Mouse (Mus musculus): ENCODE measurements around the gene Tdrd5.
"Not testable (repeated sequence)": the region's sequence is repeated elsewhere in the genome, so short reads cannot be mapped to it uniquely, and the experiment has no call there.

The Tdrd5 gene

DNA sequence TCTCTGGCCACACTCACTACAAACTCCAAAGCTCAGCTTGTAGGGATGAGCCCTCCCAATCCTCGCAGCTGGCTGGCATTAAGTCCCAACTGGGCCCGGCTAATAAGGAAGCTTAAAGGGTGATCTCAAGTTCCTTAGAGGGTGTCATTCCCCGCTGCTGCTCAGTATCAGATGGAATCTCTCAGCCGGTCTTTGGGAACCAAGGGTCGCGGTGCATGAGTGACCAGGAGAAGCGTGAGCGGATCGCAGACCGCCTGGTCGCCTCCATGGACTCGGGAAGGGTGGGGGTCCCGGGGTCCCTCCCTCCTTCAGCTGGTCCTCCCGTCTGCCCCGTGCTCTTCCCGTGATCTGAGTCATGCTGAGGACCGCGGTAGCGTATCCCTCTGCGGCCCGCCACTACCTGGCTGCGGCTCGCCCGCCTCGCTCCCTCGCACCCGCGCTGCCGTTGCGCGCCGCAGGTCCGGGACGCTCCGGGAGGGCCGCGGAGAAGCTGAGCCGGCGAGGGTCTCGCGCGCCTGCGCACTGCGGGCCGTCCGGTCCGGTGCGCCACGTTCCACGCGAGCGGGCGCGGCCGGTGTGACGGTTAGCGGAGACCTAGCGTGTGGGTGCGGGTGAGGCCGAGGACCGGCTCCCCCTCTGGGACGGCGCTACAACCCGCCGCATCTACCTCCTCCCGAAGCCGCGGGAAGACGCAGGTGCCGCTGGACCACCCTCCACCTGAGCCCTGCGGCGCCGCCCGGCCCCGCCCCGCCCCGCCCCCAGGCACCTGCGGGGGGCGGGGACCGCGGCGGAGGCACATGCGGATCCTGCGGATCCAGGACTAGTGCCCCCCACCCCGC lies at the start of gene Tdrd5:
Gene Tdrd5, minus strand, starts transcription at position 754 of the 839 bp plus-strand sequence.
- DNase-seq: peak; percentile 74

DNA sequence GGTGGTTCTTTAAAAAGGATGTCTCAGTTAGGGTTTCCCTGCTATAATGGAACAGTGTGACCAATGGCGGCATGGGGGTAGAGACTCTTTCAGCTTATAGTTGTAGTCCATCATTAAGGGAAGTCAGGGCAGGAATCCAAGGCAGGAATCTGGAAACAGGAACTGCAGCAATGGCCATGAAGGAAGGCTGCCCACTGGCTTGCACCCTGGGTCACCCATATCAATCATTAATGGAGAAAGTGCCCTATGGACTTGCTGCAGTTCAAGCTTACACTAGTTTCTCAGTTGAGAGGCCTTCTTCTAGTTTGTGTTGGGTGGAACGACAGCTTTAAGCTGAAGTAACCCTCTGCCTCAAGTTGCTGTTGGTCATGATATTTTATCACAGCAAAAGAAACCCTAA lies 49.0 kb upstream of the Tdrd5 start:
- no peak for DNase-seq

DNA sequence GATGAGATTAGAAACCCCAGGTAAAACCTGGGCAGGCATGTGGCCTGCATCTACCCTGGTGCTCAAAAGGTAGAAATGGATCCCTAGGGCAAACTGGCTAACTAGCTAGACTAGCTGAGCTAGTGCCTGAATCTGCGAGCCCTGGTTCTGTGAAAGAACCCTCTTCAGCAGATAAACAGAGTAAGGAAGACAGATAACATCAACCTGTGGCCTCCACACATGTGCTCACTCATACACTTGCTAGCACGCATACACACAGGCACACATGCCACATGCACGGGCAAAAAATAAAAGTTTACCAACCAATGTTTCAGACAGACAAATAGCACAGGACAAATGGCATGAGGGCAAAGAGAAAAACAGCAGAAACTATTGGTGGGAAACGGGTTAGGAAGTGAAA lies 47.0 kb upstream of the Tdrd5 start:
- no peak for DNase-seq

DNA sequence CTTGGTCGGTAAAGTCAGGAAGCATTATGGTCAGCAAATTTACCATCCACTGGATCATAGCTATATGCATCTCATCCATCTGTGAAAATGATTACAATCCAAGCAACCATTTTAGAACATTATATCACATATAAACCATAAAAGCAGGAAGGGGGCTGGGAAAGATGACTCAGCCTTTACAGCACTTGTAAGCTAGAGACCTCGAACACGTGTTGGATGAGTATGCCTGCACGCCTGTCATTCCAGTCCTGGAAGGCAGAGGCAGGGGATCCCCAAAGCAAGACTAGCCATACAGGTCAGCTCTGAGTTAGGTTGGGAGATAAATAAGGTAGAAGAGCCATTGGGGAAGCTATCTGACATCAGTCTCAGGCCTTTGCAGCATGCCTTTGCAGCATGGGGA lies 45.6 kb upstream of the Tdrd5 start:
- DNase-seq: no peak

DNA sequence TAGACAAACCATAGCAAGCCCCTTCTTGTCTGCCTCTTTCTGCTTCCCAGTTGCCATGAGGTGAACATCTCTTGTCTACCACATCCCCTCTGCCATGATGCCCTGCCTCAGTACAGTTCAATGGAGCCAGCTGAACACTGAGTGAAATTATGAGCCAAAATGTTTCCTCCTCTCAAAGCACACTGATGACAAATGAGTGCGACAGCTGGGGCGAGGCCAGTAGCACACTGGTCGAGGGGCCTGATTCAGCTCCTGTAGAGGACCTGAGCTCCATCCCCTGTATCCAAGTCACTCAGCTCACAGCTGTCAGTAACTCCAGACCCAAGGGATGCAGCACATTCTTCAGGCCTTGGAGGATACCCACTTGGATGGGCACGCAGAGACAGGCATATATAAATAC lies 42.2 kb upstream of the Tdrd5 start:
- no peak for DNase-seq

DNA sequence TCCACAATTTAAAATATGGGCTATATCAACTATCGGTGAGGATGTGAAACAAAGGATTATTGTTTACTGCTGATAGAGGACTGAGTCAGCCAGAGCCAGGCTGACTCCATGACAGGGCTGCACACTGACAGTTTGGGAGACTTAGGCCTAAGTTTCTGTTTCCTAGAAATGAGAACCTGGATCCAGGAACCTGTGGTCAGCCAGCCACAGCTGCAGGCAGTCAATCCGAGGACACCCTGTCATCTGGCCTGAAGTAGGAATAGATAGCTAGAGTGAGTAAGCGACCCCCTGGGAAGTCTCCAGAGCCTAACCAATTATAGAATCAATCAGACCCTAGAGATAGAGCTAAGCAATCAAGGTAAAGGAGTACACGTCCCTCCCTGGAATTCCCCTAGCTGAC lies 41.0 kb upstream of the Tdrd5 start:
- no peak for DNase-seq

DNA sequence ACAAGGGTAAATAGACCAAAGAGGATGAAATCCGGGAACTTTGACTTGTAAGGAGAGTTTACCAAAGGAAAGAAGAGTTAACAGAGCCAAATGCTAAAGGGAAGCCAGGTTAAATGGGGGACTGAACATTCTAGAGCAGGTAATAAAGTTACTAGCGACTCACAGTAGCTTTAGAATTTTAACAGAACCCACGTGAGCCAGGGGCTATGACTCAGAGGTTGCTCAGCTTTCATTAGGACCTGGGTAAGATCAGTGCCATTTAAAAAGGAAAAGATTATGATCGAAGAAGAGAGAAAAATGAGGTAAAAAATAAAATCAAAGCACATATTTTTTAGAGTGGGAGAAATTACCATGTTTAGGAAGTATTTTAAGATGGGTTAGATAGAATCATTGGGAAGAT lies 37.4 kb upstream of the Tdrd5 start:
- no peak for DNase-seq

DNA sequence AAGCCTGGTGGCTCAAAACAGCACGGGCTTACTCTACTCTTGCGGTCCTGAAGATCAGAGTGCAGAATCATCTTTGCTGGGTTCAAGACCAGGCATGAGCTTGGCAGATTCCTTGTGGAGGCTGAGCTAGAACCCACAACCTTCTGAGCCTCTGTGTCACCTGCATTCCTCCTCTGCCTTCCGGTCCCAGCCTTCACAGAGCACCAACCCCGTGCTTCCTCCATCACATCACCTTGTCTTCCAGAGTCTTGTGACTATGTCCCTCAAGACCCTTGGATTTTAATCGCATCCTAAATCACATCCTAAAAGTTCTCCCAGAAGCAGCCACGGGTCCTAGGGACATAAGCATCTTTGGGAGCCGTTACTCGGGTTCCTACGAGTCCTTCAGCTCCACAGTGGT lies 19.7 kb upstream of the Tdrd5 start:
- no peak for DNase-seq

DNA sequence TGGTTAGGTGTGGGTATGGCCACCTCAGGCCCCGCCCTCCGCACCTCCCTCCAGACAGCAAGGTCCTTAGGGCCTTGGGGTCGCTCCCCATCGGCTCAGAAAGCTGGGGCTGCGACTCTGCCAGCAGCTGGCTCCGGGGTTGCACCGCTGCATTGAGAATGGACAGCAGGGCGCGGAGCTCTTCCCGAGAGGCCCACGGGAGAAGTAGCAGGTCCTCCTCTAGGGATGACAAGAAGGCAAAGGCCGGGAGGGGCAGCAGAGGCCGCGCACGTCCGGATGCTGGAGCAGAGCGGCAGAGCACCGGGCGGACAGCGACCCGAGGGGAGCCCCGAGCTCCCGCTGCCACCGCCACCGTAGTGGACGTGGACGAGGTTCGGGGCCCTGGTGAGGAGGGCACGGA lies 7.2 kb upstream of the Tdrd5 start, which contains the start of gene Nphs2:
Gene Nphs2, plus strand, starts transcription at position 98 of the 400 bp plus-strand sequence.
- peak; percentile 49 for DNase-seq

DNA sequence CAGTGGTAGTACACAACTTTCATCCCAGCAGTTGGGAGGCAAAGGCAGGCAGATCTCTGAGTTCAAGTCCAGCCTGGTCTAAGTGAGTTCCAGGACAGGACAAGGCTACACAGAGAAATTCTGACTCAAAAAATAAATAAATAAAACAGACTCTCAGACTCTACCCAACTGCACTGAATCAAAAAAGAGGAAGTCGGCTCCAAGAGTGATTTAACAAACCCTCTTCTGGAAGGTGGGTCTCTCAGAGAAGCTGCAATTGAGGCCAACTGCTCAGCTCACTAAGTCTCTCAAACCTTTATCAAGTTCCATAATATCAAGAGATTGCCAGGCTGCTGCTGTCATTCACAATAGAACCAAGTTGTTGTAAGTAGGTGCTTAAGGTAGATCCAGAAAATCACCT lies 5.1 kb upstream of the Tdrd5 start:
- DNase-seq: no peak

DNA sequence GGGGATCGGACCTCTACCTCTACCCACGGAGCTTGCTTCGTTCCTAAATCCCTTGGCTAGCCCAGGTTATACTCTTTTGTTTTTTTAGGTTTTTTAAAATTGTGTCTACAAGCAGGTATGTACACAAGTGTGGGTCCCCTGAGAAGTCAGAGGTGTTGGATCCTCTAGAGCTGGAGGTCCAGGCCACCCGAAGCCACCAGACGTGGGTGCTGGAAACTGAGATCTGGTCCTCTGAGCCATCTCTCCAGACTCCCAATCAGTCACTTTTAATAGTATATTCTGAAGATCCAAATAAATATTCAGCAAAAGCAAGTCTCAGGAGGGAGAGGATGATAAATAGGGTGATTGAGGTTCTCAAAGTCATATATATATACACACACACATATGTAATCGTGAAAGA lies 13.4 kb downstream of the Tdrd5 start:
- DNase-seq: no peak

DNA sequence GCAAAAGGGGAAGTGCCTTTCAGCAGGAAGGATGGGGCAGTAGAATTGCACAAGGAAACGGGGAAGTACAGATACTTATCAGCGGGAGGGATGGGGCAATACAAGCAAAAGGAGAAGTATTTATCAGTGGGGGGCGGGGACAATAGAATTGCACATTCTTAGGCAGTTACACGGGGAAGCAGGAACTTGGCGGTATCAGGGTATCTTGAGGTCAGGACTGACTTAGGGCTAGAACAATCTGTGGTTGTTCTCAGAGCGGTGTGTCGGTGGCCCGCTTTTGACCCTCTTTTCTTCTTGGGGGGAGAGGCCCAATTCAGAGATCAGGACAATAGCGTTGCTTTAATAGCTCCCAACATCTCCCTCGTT lies 14.3 kb downstream of the Tdrd5 start:
- DNase-seq: not testable (repeated sequence)

DNA sequence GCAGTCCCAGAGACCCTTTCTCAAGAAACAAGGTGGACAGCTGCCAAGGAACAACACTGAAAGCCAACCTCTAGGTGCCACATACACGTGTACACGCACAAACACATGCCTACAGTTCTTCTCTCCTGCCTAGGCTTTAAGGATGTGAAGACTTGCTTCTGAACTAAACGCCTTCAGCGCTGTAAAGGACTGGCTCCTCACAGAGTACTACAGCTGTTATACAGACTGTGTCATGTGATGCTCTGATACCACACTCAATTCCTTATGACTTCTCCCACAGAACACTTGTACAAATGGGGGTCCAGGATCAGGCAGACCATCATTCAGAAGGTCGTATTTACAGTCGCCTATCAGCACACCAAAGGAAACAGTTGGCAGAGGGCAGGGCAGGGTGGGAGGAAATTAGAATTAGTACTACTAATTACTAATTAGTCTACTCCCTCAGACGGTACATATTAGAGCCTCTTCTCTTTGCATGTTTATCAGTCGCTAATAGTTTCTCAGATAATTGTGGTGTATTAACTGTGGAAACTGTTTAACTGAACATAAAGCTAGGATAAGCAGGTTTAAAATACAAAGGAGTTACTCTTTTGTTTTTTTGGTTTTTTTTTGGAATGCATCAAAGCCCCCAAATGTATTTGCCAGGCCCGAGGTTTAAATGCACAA lies 14.8 kb downstream of the Tdrd5 start:
- no peak for DNase-seq

DNA sequence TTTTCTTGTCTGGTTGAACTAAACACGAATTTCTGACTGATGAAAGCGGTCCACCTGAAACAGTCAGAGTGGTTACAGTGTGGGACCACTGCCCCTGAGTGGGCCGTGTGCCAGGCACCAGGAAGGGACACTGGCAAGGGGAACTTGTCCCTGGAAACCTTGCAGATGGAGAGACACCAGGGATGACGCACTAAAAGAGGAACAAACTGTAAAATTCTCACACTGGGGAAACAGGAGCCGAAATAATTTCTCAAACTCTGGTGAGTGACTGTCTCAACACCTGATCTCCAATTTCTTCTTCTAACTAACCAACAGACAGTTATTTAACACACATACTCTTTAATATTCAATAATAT lies 17.9 kb downstream of the Tdrd5 start:
- no peak for DNase-seq

DNA sequence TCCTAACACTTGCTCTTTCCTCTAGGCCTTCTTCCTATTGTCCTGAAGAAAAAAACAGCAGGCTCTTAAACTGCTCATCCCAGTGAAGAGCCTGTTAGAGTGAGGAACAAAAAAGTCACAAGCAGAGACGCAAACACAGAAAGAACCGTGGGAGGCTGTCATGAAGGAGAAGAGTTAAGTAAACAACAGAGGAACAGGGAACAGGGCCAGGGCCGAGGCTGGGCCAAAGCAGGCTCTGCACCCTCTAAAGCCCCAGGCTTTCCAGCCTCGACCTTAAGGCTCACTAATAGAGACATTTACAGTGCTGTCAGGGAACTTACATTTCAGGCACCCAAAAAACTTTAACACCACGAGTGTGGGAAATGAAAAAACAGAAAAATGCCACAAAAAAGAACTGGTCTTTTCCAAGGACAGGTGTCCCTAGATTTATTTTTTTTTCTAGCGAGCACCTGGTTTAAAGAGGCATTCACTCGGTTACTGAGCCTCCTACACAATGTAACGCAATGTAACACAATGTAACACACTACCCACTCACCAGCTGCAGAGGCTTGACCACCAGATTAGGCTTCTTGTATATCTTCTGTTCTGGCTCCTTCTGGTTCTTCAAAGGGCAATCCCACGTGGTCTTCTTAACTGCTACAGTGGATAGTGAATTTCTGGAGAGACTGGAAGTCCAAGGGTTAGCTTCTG lies 18.5 kb downstream of the Tdrd5 start:
- no peak for DNase-seq

DNA sequence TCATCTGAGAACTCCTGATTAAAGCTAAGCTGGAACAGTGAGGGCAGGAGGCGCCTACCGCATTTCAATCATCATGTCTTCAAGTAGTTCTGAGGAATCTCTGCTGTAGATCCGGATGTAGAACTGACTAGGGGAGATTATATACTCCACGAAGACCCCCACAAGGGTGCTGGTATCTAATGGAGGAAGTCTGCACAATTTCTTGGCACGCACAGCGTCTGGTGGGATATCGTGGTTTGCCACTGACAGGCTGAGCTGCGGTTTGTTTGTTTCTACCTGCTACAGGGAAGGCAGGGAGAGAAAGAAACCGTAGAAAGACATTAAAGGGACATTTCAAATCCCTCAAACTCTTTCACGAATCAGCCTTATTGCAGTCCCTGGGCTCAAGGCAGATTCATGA lies 19.3 kb downstream of the Tdrd5 start:
- DNase-seq: no peak

DNA sequence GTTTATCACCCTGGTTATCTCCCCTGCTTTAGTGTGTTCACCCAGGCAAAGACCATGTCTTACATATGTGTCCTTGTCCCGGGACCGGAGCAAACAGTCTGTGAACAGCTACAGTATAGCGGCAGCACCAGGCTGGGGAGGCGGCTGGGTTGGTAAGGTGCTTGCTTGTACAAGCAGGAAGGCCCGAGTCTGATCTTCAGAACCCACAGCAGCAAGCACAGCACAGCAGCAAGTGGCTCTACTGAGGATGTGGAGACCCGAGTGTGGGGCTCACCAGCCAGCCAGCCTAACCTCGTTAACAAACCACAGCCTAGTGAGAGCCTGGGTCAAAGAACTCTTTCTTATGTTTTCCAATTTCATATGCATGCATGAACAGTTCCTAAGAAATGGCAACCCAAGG lies 23.3 kb downstream of the Tdrd5 start:
- no peak for DNase-seq

DNA sequence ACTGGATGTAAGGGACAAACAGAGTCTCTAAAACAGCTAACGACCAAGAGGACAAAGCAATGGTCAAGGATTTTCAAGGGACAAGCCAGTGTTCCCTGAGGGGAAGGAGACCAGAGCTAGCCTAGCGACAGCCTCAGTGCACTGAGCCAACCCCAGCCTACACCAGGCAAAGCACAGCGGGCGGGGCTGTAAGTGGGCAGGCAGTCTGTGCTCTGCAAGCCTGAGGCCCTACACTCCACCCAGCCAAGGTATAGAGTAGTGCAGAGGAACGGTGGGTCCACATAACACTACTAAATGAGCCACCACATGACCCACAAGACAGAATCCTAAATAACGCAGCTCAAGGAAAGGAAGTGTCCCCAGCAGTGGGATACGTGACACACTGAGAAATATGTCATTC lies 29.8 kb downstream of the Tdrd5 start:
- no peak for DNase-seq

DNA sequence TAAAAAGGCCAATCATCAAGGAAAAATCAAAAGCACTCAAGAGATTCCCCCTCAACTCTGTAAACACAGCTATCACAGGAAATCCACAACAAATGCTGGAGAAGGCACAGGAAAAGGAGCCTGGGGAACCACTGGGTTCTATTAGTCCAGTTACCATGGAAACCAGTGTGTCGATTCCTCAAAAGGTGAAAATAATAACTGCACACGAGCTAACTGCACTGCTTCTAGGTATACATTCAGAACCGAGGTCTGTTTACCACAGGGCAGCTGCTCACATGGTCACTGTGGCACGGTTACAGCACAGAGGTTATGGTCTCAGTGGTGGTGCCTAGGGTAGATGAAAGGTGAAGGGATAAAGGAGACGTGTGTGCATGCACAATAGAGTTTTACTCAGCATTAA lies 31.8 kb downstream of the Tdrd5 start:
- DNase-seq: no peak

DNA sequence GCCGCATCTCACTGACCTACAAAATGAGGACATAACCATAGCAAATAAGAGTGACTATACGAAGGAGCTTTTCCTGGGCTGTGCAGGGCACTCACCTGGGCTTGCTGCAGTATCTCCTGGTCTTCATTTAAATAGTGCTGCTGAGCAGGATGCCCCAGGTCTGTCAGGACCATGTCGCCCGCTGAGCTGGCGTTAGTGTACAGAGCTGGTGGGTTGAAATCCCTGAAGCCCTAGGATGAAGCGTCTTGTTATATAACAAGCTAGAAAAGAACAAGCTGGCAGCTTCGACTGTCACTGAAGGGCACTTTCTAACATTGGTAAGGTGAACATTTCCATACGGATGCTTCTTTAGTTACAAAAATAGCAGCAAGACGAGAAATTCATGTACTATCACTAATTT lies 33.0 kb downstream of the Tdrd5 start:
- DNase-seq: no peak

DNA sequence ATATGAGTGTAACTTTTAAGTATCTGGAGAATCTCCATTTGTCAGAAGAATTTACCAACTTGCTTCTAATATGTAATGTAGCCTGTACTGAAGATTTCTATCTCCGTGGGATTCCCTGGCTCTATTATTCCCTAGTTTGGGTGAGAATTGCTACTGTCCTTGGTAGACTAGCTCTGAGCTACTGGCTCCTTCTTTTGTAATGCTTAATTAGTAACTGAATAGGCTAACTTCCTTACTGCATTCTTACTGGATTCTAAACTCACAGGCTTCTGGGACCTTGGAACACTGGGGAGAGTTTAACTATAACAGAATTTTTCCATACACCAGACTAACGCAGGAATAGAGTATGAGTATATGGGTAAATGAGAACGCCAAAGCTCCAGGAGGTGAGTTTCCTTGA lies 34.9 kb downstream of the Tdrd5 start:
- not testable (repeated sequence) for DNase-seq

DNA sequence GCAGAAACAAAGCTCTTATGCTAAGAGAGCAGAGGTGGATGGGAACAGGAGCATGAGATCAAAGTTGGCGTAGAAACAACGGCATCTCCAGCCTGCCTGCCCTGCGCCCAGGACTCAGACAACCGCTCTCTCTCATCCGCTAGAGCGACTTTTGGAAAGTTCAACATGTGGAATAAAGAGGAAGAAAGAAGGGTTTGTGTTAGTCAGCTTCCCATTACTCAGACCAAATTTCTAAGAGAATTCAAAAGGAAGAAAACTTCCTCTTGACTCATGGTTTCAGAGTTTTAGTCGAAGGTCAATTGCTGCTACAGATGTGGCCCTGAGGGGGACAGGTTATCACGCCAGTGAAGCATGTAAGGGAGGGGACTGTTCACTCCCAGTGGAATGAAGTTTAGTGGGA lies 39.5 kb downstream of the Tdrd5 start:
- no peak for DNase-seq

DNA sequence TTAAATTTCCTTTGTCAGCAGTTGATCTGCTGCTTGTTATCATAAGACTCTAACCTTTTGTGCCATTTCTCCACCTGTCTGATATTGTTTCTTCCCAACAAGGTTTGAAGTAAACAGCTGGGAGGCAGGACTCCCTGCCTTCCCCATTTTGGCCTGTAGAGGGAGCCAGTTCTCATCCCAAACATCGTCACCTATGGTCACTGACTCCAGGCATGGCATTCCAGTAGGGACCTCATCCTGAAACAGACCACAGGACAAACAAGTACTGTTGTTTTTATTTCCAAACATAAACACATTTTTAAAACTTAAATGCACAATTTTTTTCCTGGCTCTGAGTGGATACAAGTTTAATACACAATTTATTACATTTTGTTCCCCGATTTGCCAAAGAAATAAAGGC lies 40.1 kb downstream of the Tdrd5 start:
- peak; percentile 73 for DNase-seq

DNA sequence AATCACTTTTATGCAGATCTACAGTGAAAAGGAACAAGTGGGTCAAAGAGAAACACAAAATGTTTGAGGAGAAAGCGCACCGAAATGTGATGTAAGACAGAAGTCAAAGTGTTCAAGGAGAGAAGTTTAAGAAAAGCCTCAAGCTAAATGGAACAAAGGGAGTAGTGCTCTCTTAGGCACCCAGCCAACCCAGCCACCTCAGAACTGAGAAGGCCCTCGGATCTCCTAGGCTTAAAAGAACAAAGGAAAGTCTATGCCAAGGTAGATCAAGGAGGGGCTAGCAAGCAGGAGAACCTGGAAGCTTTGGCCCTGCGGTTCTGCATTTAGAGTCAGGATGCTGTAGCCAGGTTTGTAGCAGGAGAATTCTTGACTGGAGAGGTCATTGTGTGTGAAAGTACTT lies 48.6 kb downstream of the Tdrd5 start:
- no peak for DNase-seq

Data from retina, postnatal 1 day (tissue).